Mouse (Mus musculus) forebrain, embryonic 11.5 days (tissue): ENCODE measurements around the gene Adgrg4. TPM values are rescaled to one million over a fixed set of nuclear protein-coding genes. Genes with fewer than 3 reads are reported as not detected.

Experiments used
- ATAC-seq: fragments of 200-750 bp; cut with Nextera tagmentation; replicated peaks from 2 replicates; pipeline ENCODE4 v1.8.0; 2017; ENCODE audit warnings: moderate TSS enrichment; ENCODE audit not compliant: low FRiP score
- DNase-seq: peaks from one replicate; pipeline ENCODE4 v3.0.0-alpha.2; 2017; ENCODE audit warnings: low spot score
- H3K27ac ChIP-seq: fragments of 300-500 bp; sonication (generic); 2 replicates; pipeline ENCODE4 v1.5.1; 2014; ENCODE audit warnings: low read depth, low read length
- H3K27me3 ChIP-seq: fragments of 300-500 bp; sonication (generic); 2 replicates; pipeline ENCODE4 v1.6.1; 2014; ENCODE audit warnings: mild to moderate bottlenecking, low read length, mixed read lengths; ENCODE audit not compliant: control insufficient read depth, insufficient read depth
- H3K36me3 ChIP-seq: fragments of 300-500 bp; sonication (generic); 2 replicates; pipeline ENCODE4 v1.6.1; 2014; ENCODE audit warnings: mild to moderate bottlenecking, low read length, moderate library complexity, mixed read lengths; ENCODE audit not compliant: control insufficient read depth, insufficient read depth
- H3K4me1 ChIP-seq: fragments of 300-500 bp; sonication (generic); replicated peaks from 2 replicates; pipeline ENCODE4 v1.6.1; 2014; ENCODE audit warnings: low read length, mixed read lengths; ENCODE audit not compliant: control insufficient read depth, insufficient read depth
- H3K4me2 ChIP-seq: fragments of 300-500 bp; sonication (generic); 2 replicates; pipeline ENCODE4 v1.6.1; 2014; ENCODE audit warnings: low read depth, mild to moderate bottlenecking, low read length, moderate library complexity, mixed read lengths; ENCODE audit not compliant: severe bottlenecking
- H3K4me3 ChIP-seq: fragments of 300-500 bp; sonication (generic); 2 replicates; pipeline ENCODE4 v1.5.1; 2014; ENCODE audit warnings: low read depth, low read length
- H3K9ac ChIP-seq: fragments of 300-500 bp; sonication (generic); 2 replicates; pipeline ENCODE4 v1.6.1; 2014; ENCODE audit warnings: low read length
- H3K9me3 ChIP-seq: fragments of 300-500 bp; sonication (generic); 2 replicates; pipeline ENCODE4 v1.6.1; 2016; ENCODE audit warnings: low read length, mixed read lengths; ENCODE audit not compliant: control insufficient read depth
- WGBS: fragments of 180-500 bp; shearing (Covaris S2); extraction: QIAGEN DNeasy Blood & Tissue Kit; methylation state at CpG from one replicate; pipeline ENCODE4 v1.1.7; 2014; 5-methylcytosine and 5-hydroxymethylcytosine counted together
- polyA plus RNA-seq: library from polyadenylated mRNA; unstranded; fragments of >200 nt; fragmentation: Nextera tagmentation; extraction: Ambion mirVana; gene quantifications from 2 replicates; pipeline ENCODE4 v1.2.1, GENCODE M21; 2014

The Adgrg4 gene
- polyA plus RNA-seq: not detected in 2 replicates

DNA sequence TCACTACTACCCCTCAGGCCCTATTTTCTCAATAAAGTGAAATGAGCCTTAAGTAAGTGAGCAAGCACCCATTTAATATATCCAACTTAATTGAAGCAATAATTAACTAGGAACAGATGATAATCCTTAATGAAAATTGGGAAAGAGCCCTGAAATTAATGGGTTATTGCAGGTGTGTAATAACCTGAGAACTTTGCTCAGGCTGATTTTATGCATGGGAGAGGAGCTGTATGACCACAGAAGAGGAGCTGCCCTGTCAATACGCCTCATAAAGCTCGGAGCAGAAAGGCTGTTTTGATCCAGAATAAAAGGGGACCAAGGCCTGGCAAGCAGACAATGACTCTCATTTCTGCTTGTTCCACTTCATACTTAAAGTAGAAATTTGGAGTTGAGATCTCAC lies at the start of gene Adgrg4:
Adgrg4 (plus strand) TSS at position 301 of the 400 bp plus-strand sequence.
- H3K4me3 ChIP-seq: no peak within 1 kb of the TSS
- H3K4me2 ChIP-seq: no peak within 1 kb of the TSS
- no peaks in the 10 kb centered on the region for H3K27me3 ChIP-seq
- no peak within 1 kb of the TSS for H3K9ac ChIP-seq
- H3K36me3 ChIP-seq: no peaks in the 10 kb centered on the region
- no peak for ATAC-seq
- DNase-seq: no peak
- no peak within 1 kb of the TSS for H3K27ac ChIP-seq
- WGBS: 77% methylated on average over 2 of the region's 2 CpGs
- no peaks in the 10 kb centered on the region for H3K9me3 ChIP-seq
- no peaks in the 10 kb centered on the region for H3K4me1 ChIP-seq

DNA sequence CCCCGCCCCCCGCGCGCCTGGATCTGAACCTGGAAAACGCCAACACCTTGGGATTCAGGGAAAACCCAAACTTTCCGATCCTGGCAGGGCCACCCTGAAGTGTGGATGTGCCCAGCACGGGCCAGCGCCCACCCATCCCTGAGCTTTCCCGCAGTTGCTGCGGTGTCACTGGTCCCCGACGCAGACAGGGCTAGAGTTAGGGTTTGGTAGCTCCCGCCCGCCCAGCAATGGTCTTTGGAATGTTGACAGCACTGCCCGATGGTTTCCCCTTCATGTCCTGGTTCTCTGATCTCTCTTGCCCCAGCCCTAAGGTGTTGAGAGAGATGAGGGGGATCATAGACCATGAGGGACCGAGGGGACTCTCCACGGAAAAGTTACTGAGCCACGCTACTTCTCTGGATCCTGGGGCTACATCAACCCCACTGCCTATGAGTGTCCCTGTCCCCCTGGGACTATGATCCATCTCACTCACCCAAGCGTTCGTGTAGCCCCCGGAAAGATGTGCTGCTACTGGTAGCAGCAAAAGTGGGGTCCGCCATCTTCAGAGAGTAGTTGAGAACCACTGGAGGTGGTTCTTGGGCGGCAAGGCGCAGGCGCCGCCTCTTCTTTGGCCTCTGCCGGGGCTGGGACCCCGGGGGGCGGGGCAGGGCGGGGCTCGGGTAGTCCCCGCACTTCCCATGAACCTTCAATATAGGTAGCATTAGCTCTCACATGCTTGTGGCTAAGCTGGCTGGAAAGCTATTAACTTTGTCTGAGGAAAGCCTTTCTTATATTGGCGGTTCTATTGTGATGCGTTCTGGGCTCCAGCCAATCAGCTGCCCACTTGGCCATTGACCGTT lies 48.0 kb upstream of the Adgrg4 start, which contains the start of gene Map7d3:
Map7d3 (minus strand) TSS at position 562 of the 839 bp plus-strand sequence.
- DNase-seq (peak; percentile 63), ATAC-seq (peak; percentile 79)
- peak within 1 kb of the TSS; percentile 40 for H3K4me3 ChIP-seq
- H3K36me3 ChIP-seq: no peaks in the 10 kb centered on the region
- no peaks in the 10 kb centered on the region for H3K4me1 ChIP-seq
- H3K27ac ChIP-seq: no peak within 1 kb of the TSS
- H3K9ac ChIP-seq: peak within 1 kb of the TSS; percentile 48
- no peaks in the 10 kb centered on the region for H3K9me3 ChIP-seq
- WGBS: 21% methylated on average over 35 of the region's 35 CpGs
- H3K4me2 ChIP-seq: peak within 1 kb of the TSS; percentile 57
- no peaks in the 10 kb centered on the region for H3K27me3 ChIP-seq

DNA sequence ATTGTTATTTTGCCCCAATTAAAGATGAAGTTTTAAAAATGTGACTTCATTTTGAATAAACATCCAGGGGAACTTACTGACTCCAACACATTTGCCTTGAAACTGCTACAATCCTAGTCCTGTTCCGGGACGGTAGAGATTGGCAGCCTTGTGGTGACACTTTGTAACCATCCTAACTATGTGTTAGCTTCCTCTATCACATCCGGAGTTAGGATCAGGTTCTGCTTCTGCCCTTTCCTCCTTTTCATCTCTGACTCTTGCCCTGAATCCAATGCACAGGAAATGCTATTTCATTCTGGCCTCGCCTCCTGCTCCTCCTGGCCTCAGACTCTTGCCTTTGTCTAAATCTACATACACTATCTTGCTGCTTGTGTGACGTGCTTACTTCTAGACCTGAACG lies 42.5 kb upstream of the Adgrg4 start:
- ATAC-seq (no peak), DNase-seq (no peak)
- H3K9me3 ChIP-seq: no peaks in the 10 kb centered on the region
- no peaks in the 10 kb centered on the region for H3K36me3 ChIP-seq
- H3K4me3 ChIP-seq: no peak overlapping the region
- H3K9ac ChIP-seq: no peak overlapping the region
- WGBS: 83% methylated on average over 6 of the region's 6 CpGs
- H3K27me3 ChIP-seq: no peaks in the 10 kb centered on the region
- no peak overlapping the region for H3K27ac ChIP-seq
- H3K4me2 ChIP-seq: no peak overlapping the region
- H3K4me1 ChIP-seq: no peaks in the 10 kb centered on the region

DNA sequence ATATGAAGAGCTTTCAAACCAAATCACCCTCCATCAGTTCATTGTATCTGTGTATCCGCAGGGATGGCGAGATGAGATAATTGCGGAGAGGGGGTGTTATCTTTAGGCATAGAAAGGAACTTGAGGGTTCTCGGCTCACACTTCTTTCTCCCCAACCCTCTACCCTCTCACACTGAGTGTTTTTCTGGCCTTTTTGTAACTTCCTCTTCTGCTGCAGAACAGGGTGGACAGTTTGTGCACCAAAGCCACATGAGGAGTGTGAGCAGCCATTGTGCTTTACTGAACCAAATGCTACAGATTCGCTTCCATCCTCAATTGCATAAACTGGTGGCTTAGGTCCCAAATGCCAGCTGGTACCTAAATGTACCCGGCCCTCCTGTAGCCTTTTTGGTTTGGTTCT lies 34.1 kb upstream of the Adgrg4 start:
- WGBS: 81% methylated on average over 6 of the region's 6 CpGs
- Histone ChIP-seq H3K27me3 (no peaks in the 10 kb centered on the region), H3K4me2 (no peak overlapping the region), H3K9ac (no peak overlapping the region), H3K4me3 (no peak overlapping the region), H3K4me1 (no peaks in the 10 kb centered on the region), H3K36me3 (no peaks in the 10 kb centered on the region), H3K27ac (no peak overlapping the region), H3K9me3 (no peaks in the 10 kb centered on the region)
- ATAC-seq (no peak), DNase-seq (no peak)

DNA sequence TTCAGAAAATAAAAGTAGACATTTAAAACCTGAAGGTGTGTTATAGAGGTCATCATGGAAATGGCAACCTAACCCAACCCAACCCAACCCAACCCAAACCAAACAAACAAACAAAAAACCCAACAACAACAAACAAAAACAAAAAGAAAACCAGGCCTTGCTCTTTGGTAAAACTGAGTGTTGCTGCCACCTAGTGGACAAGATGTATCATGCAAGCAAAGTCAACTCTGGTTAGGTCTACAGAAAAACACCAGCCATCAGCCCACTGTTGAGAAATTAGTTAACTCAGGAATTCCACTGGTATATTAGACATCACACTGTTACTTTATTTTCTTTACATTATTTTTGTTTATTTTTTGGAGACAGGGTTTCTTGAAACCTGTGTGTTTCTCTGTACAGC lies 30.6 kb upstream of the Adgrg4 start:
- no peak for ATAC-seq

DNA sequence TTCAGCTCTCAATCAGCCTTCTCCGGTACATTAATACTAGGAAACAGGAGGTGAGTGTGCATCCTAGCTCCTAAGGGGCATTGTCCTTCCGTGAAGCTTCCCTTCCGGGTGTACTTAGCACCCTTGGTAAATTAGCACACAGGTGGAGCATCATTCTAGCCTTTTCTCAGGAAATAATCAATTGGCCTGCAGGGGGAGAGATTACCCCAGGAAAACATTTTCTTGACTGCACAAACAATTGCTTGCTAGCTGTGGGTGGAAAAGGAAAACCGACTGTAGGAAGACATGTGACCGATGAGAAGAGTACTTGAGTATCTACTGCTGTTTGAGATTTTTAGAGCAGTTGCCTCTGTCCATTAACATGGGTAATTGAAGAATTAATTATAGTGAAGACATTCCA lies 28.7 kb upstream of the Adgrg4 start:
- Histone ChIP-seq H3K9me3 (no peaks in the 10 kb centered on the region), H3K27me3 (no peaks in the 10 kb centered on the region), H3K4me2 (no peak overlapping the region), H3K4me1 (no peaks in the 10 kb centered on the region), H3K27ac (no peak overlapping the region), H3K36me3 (no peaks in the 10 kb centered on the region), H3K9ac (no peak overlapping the region), H3K4me3 (no peak overlapping the region)
- DNase-seq (no peak), ATAC-seq (no peak)
- 78% methylated on average over 5 of the region's 5 CpGs for WGBS

More for the DNA sequence above, 30.6 kb upstream of the Adgrg4 start:
- no peak overlapping the region for H3K4me3 ChIP-seq
- no peak for DNase-seq
- H3K9ac ChIP-seq: no peak overlapping the region
- no peaks in the 10 kb centered on the region for H3K36me3 ChIP-seq
- no peaks in the 10 kb centered on the region for H3K4me1 ChIP-seq
- no peaks in the 10 kb centered on the region for H3K27me3 ChIP-seq
- H3K9me3 ChIP-seq: no peaks in the 10 kb centered on the region
- H3K4me2 ChIP-seq: no peak overlapping the region
- H3K27ac ChIP-seq: no peak overlapping the region

DNA sequence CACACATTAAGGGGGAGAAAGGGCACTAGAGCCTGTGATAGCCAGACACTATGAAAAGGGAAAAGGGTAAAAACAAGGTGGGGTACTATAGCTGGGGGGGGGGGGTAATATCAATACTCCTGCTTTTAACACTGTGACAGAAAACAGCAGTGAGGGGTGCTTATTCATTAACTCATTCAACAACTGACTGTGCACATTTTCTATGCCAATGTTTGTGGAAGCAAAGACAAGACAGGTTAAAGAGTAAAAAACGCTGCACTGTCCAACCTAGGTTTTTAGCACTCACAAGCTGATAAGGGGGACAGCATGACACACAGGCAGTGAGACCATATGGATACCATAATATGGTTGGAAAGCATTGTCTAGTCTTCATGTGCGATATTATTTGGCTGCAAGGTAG lies 142.9 kb downstream of the Adgrg4 start:
- no peak overlapping the region for H3K27ac ChIP-seq

DNA sequence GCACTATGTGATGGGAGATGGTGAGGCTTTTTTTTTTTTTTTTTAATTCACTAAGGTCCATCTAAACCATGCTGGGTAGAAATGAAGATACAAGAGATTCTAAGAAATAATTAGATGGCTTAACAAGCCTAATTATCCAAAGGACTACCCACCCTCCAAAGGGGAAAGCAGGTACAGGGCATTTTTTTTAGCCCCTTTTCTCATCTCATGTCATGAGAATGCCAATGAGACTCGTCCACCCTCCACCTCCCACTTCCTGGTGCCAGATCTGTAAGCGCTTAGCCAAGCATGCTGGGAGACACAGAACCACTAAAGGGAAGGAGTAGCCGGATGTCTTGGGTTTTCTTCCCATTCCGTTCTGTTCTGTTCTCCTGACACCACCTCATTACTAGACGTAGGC lies 172.8 kb downstream of the Adgrg4 start, which contains the start of gene Brs3:
Brs3 (plus strand) TSS at position 301 of the 400 bp plus-strand sequence.
- no peak within 1 kb of the TSS for H3K27ac ChIP-seq
- no peak within 1 kb of the TSS for H3K4me2 ChIP-seq
- DNase-seq (no peak), ATAC-seq (no peak)
- WGBS: 85% methylated on average over 5 of the region's 5 CpGs
- no peak within 1 kb of the TSS for H3K4me3 ChIP-seq
- H3K4me1 ChIP-seq: no peaks in the 10 kb centered on the region
- H3K36me3 ChIP-seq: no peaks in the 10 kb centered on the region
- no peak within 1 kb of the TSS for H3K9ac ChIP-seq
- no peaks in the 10 kb centered on the region for H3K27me3 ChIP-seq
- H3K9me3 ChIP-seq: no peaks in the 10 kb centered on the region

More for the DNA sequence above, 142.9 kb downstream of the Adgrg4 start:
- Histone ChIP-seq H3K36me3 (no peaks in the 10 kb centered on the region), H3K9ac (no peak overlapping the region), H3K4me2 (no peak overlapping the region), H3K4me1 (no peaks in the 10 kb centered on the region), H3K9me3 (no peaks in the 10 kb centered on the region), H3K4me3 (no peak overlapping the region), H3K27me3 (no peaks in the 10 kb centered on the region)
- 79% methylated on average over 2 of the region's 2 CpGs for WGBS
- ATAC-seq (no peak), DNase-seq (no peak)

DNA sequence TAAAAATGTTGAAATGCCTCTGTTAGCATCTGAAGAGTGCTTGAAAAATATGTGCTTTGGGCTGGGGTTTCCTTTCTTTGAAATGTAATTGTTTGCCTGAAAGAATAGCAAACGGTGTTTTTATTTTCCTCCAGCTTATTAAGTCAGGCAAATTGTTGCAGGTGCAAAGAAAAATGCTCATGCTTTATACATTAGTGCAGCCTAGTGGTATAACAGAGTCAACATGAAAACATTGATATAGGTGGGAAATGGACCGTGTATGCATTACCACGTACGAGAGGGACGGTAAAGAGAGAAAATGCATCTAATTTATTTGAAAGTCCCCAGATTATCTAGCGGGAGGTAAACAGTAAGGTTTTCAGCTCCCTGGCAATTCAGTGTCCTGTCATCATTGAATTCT lies 173.9 kb downstream of the Adgrg4 start:
- no peak overlapping the region for H3K4me3 ChIP-seq
- DNase-seq: no peak
- H3K27ac ChIP-seq: no peak overlapping the region

More for the DNA sequence above, 173.9 kb downstream of the Adgrg4 start:
- Histone ChIP-seq H3K27me3 (no peaks in the 10 kb centered on the region), H3K9me3 (no peaks in the 10 kb centered on the region), H3K4me2 (no peak overlapping the region), H3K36me3 (no peaks in the 10 kb centered on the region), H3K9ac (no peak overlapping the region), H3K4me1 (no peaks in the 10 kb centered on the region)
- 80% methylated on average over 6 of the region's 6 CpGs for WGBS
- ATAC-seq: no peak
